Mouse (Mus musculus): ENCODE results near the gene Mark3. TPM values are rescaled to one million over a fixed set of nuclear protein-coding genes. Genes with fewer than 3 reads are reported as not detected.

Gene Mark3
- polyA plus RNA-seq, 1 experiment: 112 TPM

GRCm38 (mm10) chr12:111703301-111703700 is 129.0 kb downstream of the Mark3 start:
- TF ChIP-seq CTCF (IDR thresholded peaks at IDR 0.05; ENCODE audit: borderline replicate concordance, extremely low read depth, insufficient read depth, insufficient read length) (no peak), POLR2A (IDR thresholded peaks at IDR 0.05; ENCODE audit: borderline replicate concordance, extremely low read depth, insufficient read depth, insufficient read length, poor library complexity, severe bottlenecking) (no peak)
- DNase-seq (ENCODE audit: low read depth): no peak

GRCm38 (mm10) chr12:111704609-111705008 is 130.3 kb downstream of the Mark3 start:
- DNase-seq (ENCODE audit: low read depth): peak; percentile 66
- TF ChIP-seq CTCF (IDR thresholded peaks at IDR 0.05; ENCODE audit: borderline replicate concordance, extremely low read depth, insufficient read depth, insufficient read length) (no peak), POLR2A (IDR thresholded peaks at IDR 0.05; ENCODE audit: borderline replicate concordance, extremely low read depth, insufficient read depth, insufficient read length, poor library complexity, severe bottlenecking) (no peak)

GRCm38 (mm10) chr12:111705186-111705973 is 131.1 kb downstream of the Mark3 start:
- TF ChIP-seq POLR2A (IDR thresholded peaks at IDR 0.05; ENCODE audit: borderline replicate concordance, extremely low read depth, insufficient read depth, insufficient read length, poor library complexity, severe bottlenecking) (no peak), CTCF (IDR thresholded peaks at IDR 0.05; ENCODE audit: borderline replicate concordance, extremely low read depth, insufficient read depth, insufficient read length) (no peak)
- DNase-seq (ENCODE audit: low read depth): no peak

Other genes starting within 250 kb of the Mark3 start
- gene Cdc42bpb, start 196.8 kb upstream of the Mark3 start, polyA plus RNA-seq (2012; rRNA removed): 236 and 250 TPM in 2 replicates
- 0.46 and 0.93 TPM in 2 replicates for gene Lbhd2, start 167.7 kb upstream of the Mark3 start, polyA plus RNA-seq (2012; rRNA removed)
- gene Exoc3l4, start 157.5 kb upstream of the Mark3 start, polyA plus RNA-seq (2012; rRNA removed): 3.5 and 3.9 TPM in 2 replicates
- 1.6 and 1.7 TPM in 2 replicates for gene Tnfaip2, start 132.1 kb upstream of the Mark3 start, polyA plus RNA-seq (2012; rRNA removed)
- 2.3 and 2.7 TPM in 2 replicates for gene Gm266, start 88.7 kb upstream of the Mark3 start, polyA plus RNA-seq (2012; rRNA removed)
- 147 and 167 TPM in 2 replicates for gene Eif5, start 36.5 kb upstream of the Mark3 start, polyA plus RNA-seq (2012; rRNA removed)
- gene Ckb, start 97.8 kb downstream of the Mark3 start, polyA plus RNA-seq (2012; rRNA removed): 1,393 and 1,883 TPM in 2 replicates
- gene Trmt61a, start 103.6 kb downstream of the Mark3 start, polyA plus RNA-seq (2012; rRNA removed): 21.9 and 27.9 TPM in 2 replicates
- 31.1 and 40.7 TPM in 2 replicates for gene Bag5, start 138.7 kb downstream of the Mark3 start, polyA plus RNA-seq (2012; rRNA removed)
- gene Apopt1, start 138.7 kb downstream of the Mark3 start, polyA plus RNA-seq (2012; rRNA removed): 31.9 and 35.4 TPM in 2 replicates
- gene Klc1, start 184.3 kb downstream of the Mark3 start, polyA plus RNA-seq (2012; rRNA removed): 500 and 599 TPM in 2 replicates
- gene Xrcc3, start 239.3 kb downstream of the Mark3 start, polyA plus RNA-seq (2012; rRNA removed): 7.6 and 9.3 TPM in 2 replicates
- 27.9 and 39.7 TPM in 2 replicates for gene Zfyve21, start 239.6 kb downstream of the Mark3 start, polyA plus RNA-seq (2012; rRNA removed)